Mouse (Mus musculus): Measurements from ENCODE around the gene Svs4.

The Svs4 gene

DNA sequence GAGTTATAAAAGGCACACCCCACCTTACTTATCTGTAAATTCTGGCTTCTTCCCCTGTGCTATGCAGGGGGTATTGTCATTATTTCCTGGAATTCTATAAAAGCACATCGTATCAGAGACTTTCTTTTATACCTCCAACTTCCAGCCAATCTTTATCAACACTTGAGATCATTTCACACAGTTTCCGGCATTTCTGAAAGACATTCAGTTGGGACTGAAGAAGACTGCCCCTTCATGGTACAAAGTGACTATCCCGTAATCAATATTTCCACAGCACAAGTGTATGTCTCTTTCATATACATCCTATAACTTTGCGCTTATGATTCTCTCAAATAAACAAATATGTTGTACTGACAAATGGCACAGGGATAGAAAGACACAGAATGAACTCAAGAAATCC is at the start of gene Svs4:
Gene Svs4, minus strand, starts transcription at position 101 of the 400 bp plus-strand sequence.
- WGBS = 91% methylated on average over 4 of the region's 4 CpGs

DNA sequence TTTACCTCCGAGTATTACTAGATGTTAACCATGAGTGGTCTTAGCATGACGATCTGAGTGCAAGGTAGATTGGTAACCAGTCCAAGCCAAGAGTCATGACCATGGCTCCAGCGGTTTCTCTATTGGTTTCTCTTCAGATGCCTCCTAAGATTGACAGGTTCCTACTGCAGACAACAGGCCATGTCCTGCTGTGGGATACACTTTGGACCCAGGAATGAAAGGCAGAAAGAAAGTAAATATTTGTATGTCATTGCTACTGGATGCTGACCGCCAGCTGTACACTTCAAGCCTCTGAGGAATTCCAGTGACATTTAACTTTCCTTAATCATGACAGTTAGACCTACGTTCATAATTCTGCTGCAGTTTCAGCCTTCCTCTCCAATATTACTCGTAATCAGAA is 42.7 kb upstream of the Svs4 start:
- 91% methylated on average over 6 of the region's 6 CpGs for WGBS

DNA sequence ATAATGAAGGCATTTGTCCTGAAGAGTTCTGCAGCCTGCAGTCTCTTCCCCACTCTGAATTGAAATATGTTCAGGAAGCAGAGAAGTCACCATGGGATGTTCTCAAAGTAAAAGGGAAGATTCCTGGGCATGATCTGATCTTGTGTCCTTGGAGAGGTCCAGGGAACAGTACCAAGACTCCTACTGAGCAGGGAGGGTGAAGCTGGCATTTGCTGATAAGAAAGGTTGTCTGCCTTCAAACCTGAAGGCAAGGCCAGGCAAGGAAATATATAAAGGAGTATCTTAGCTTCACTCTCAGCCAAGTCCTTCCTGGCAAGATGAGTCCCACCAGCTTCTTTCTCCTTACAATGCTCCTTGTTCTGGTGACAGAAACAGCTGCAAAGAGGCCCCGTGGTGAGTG is 38.2 kb upstream of the Svs4 start, which contains the start of gene Svs6:
Gene Svs6, plus strand, starts transcription at position 301 of the 400 bp plus-strand sequence.
- WGBS = 56% methylated on average over 1 of the region's 1 CpGs

DNA sequence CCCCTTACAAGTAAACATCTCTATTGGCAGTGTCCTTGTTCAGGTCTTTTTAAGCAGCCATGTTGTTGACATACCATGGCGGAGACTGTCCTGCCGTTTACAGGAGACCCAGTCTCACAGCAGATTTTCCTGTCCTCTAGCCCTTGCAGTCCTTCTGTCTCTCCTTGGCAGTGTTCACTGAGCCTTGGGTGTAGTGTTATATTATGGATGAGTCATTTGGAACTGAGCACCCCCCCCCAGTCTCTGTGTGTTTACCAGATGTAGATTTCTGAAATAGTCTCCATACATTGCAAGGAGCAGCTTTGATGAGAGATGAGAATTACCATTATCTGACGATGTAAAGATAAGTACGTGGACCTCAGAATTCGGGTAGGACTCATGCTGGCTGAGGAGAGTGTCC is 34.3 kb upstream of the Svs4 start:
- WGBS = 56% methylated on average over 5 of the region's 5 CpGs

DNA sequence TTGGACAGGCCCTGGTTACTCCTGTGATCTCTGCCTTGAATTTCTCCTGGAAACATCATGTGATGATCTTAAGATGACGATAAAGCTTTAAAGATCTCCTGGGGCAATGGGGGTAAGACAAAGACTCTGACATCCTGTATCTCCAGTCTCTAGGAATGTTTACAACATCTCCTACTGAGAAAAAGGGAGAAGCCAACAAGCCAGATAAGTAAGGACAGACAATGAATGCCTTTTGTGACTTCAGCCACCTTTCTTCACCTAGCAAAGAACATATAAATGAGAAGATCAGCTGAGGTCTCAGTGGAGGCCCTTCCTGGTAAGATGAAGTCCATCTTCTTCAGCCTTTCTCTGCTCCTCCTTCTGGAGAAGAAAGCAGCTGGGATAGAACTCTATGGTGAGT is 10.7 kb upstream of the Svs4 start, which contains the start of gene Svs3a:
Gene Svs3a, plus strand, starts transcription at position 301 of the 400 bp plus-strand sequence.
- 90% methylated on average over 1 of the region's 1 CpGs for WGBS

DNA sequence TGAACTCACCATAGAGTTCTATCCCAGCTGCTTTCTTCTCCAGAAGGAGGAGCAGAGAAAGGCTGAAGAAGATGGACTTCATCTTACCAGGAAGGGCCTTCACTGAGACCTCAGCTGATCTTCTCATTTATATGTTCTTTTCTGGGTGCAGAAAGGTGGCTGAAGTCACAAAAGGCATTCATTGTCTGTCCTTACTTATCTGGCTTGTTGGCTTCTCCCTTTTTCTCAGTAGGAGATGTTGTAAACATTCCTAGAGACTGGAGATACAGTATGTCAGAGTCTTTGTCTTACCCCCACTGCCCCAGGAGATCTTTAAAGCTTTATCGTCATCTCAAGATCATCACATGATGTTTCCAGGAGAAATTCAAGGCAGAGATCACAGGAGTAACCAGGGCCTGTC is 21.7 kb downstream of the Svs4 start, which contains the start of gene Svs3b:
Gene Svs3b, minus strand, starts transcription at position 101 of the 400 bp plus-strand sequence.
- WGBS = 94% methylated on average over 1 of the region's 1 CpGs

DNA sequence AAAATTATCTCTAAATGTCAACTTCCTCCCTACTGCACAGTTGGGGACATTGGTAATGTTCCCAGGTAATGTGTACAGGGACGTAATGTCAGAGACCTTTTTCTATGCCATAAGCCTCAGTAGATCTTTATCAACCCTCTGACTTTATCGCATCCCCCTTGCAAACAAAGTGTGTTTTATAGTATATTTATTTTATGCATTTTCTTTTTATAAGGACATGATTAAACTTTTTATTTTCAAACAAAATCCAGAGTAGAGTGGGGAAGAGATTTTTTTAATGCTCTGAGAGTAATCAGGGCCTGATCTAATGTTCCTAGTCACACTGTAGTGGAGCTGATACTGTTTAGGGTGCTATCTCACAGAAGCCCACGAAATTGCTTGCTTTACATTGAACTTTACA is 39.9 kb downstream of the Svs4 start, which contains the start of gene Svs2:
Gene Svs2, minus strand, starts transcription at position 101 of the 400 bp plus-strand sequence.
- 91% methylated on average over 3 of the region's 3 CpGs for WGBS

DNA sequence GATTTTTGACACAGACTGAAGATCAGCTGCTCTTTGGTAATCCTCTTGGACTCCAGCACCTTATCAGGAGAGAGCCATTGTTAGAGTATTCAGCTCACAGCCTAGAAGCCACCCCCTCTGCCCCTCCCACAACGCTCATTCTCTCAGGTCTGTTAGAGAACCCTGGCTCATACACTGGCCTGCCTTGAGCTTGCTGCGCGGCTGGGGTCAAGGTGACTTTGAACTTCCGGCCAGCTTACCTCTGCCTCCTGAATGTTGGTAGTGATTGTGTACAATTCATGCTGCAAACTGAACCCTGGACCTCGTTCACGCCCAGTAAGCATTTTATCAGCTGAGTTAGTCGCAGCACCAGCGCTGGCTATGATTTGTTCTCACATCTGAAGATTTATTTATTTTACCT is 45.6 kb downstream of the Svs4 start:
- WGBS = 88% methylated on average over 8 of the region's 8 CpGs

DNA sequence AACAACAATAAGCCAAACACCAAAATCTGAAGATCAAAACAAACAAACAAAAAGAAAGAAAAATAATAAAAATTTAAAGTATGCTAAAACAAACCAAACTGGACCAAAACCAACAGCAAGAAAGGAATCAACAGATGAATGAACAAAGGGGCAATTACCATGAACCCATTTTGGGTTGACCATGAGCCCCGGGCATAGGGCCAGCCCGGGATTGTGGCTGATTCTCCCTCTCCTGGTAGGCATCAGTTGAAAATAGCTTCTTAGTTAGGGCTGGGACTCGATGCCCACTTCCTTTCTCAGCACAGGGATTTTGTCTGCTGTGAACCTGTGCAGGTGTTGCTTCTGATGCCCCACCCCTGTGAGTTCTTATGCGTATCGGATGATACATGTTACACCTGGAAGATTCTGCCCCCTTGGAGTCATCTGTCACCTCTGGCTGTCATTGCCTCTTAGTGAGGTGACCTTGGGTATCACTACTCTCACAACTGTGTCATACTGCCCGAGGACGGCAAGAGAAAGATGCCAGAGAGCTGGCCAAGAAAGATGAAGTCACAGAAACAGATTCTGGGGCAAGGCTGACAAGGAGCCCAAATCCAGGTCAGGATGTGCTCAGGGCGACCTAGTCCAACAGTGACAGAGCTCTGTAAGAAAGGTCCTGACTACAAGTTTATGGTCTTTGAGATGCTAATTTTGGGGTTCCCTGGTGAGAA is 49.7 kb downstream of the Svs4 start:
- WGBS = 80% methylated on average over 8 of the region's 8 CpGs
